Mouse (Mus musculus): Measurements from ENCODE around the gene Atl2. TPM values are rescaled to one million over a fixed set of nuclear protein-coding genes. Genes with fewer than 3 reads are reported as not detected.

Atl2 gene
- polyA plus RNA-seq, 1 experiment from 2014 or later: 28.8 TPM

GRCm38 (mm10) chr17:79894971-79895882 lies 696 bp downstream of the Atl2 start:
- H3K4me1 ChIP-seq: peaks cover 34% of the 10 kb centered on the region
- under 1% methylated on average over 79 of the region's 100 CpGs for WGBS

GRCm38 (mm10) chr17:79894054-79894453 lies 1.9 kb downstream of the Atl2 start:
- H3K36me3 ChIP-seq: no peaks in the 10 kb centered on the region
- peaks cover 34% of the 10 kb centered on the region for H3K4me1 ChIP-seq
- no peaks in the 10 kb centered on the region for H3K9me3 ChIP-seq
- peak overlapping the region; percentile 95 for H3K4me3 ChIP-seq
- 61% methylated on average over 4 of the region's 4 CpGs for WGBS
- H3K27me3 ChIP-seq: peaks cover 19% of the 10 kb centered on the region
- no peak overlapping the region for H3K27ac ChIP-seq
- H3K9ac ChIP-seq: 0 out of 2 replicates have a peak overlapping the region, but pooled peaks have one; percentile 25
- no peak for ATAC-seq (ENCODE audit: low FRiP score, low read depth)
- H3K4me2 ChIP-seq (replicated peaks): peak overlapping the region; percentile 77

More at GRCm38 (mm10) chr17:79894971-79895882, 696 bp downstream of the Atl2 start:
- H3K9ac ChIP-seq: peak overlapping the region; percentile 97
- peak overlapping the region; percentile 96 for H3K27ac ChIP-seq
- H3K4me3 ChIP-seq: peak overlapping the region; percentile 95
- H3K9me3 ChIP-seq: no peaks in the 10 kb centered on the region
- no peaks in the 10 kb centered on the region for H3K36me3 ChIP-seq
- peak overlapping the region; percentile 77 for H3K4me2 ChIP-seq (replicated peaks)
- ATAC-seq (ENCODE audit: low FRiP score, low read depth): peak; percentile 75
- H3K27me3 ChIP-seq: peaks cover 19% of the 10 kb centered on the region

- H3K4me2 ChIP-seq (replicated peaks): no peak overlapping the region
Observed at GRCm38 (mm10) chr17:79891944-79892343, 4.0 kb downstream of the Atl2 start.

GRCm38 (mm10) chr17:79887926-79888325 lies 8.0 kb downstream of the Atl2 start:
- Histone ChIP-seq H3K4me1 (peaks cover 13% of the 10 kb centered on the region), H3K4me2 (replicated peaks) (no peak overlapping the region), H3K9ac (no peak overlapping the region), H3K36me3 (no peaks in the 10 kb centered on the region), H3K9me3 (no peaks in the 10 kb centered on the region), H3K27me3 (no peaks in the 10 kb centered on the region), H3K4me3 (no peak overlapping the region), H3K27ac (no peak overlapping the region)
- ATAC-seq (ENCODE audit: low FRiP score, low read depth): no peak
- 85% methylated on average over 1 of the region's 1 CpGs for WGBS

More at GRCm38 (mm10) chr17:79891944-79892343, 4.0 kb downstream of the Atl2 start:
- H3K4me1 ChIP-seq: peaks cover 37% of the 10 kb centered on the region
- H3K27me3 ChIP-seq: peaks cover 5% of the 10 kb centered on the region
- H3K27ac ChIP-seq: no peak overlapping the region
- no peak for ATAC-seq (ENCODE audit: low FRiP score, low read depth)
- 48% methylated on average over 7 of the region's 7 CpGs for WGBS
- no peaks in the 10 kb centered on the region for H3K36me3 ChIP-seq
- H3K9me3 ChIP-seq: no peaks in the 10 kb centered on the region
- H3K4me3 ChIP-seq: no peak overlapping the region
- H3K9ac ChIP-seq: no peak overlapping the region

- Histone ChIP-seq H3K4me2 (replicated peaks) (no peak overlapping the region), H3K27me3 (no peaks in the 10 kb centered on the region), H3K9ac (no peak overlapping the region), H3K9me3 (no peaks in the 10 kb centered on the region), H3K36me3 (no peaks in the 10 kb centered on the region), H3K27ac (no peak overlapping the region), H3K4me3 (no peak overlapping the region), H3K4me1 (peaks cover 5% of the 10 kb centered on the region)
- ATAC-seq (ENCODE audit: low FRiP score, low read depth): no peak
- WGBS: 14% methylated on average over 4 of the region's 4 CpGs
Observed at GRCm38 (mm10) chr17:79883198-79883597, 12.7 kb downstream of the Atl2 start.

GRCm38 (mm10) chr17:79865027-79865426 lies 30.9 kb downstream of the Atl2 start:
- H3K4me1 ChIP-seq: no peaks in the 10 kb centered on the region
- no peak overlapping the region for H3K4me2 ChIP-seq (replicated peaks)
- no peak overlapping the region for H3K27ac ChIP-seq
- no peak for ATAC-seq (ENCODE audit: low FRiP score, low read depth)
- H3K9me3 ChIP-seq: no peaks in the 10 kb centered on the region
- WGBS: 93% methylated on average over 5 of the region's 5 CpGs
- H3K9ac ChIP-seq: no peak overlapping the region
- H3K27me3 ChIP-seq: no peaks in the 10 kb centered on the region
- no peak overlapping the region for H3K4me3 ChIP-seq
- H3K36me3 ChIP-seq: peaks cover 41% of the 10 kb centered on the region

- Histone ChIP-seq H3K4me1 (no peaks in the 10 kb centered on the region), H3K27ac (no peak overlapping the region), H3K9ac (no peak overlapping the region), H3K36me3 (peaks cover 45% of the 10 kb centered on the region), H3K27me3 (no peaks in the 10 kb centered on the region), H3K4me2 (replicated peaks) (no peak overlapping the region), H3K9me3 (no peaks in the 10 kb centered on the region), H3K4me3 (no peak overlapping the region)
- 93% methylated on average over 8 of the region's 8 CpGs for WGBS
- ATAC-seq (ENCODE audit: low FRiP score, low read depth): no peak
Observed at GRCm38 (mm10) chr17:79864503-79864902, 31.4 kb downstream of the Atl2 start.

- WGBS: 68% methylated on average over 1 of the region's 1 CpGs
- Histone ChIP-seq H3K27ac (no peak overlapping the region), H3K27me3 (no peaks in the 10 kb centered on the region), H3K9ac (no peak overlapping the region), H3K9me3 (no peaks in the 10 kb centered on the region), H3K4me1 (no peaks in the 10 kb centered on the region), H3K36me3 (peaks cover 67% of the 10 kb centered on the region), H3K4me3 (no peak overlapping the region), H3K4me2 (replicated peaks) (no peak overlapping the region)
- no peak for ATAC-seq (ENCODE audit: low FRiP score, low read depth)
Observed at GRCm38 (mm10) chr17:79862038-79862437, 33.9 kb downstream of the Atl2 start.

GRCm38 (mm10) chr17:79855533-79855932 lies 40.4 kb downstream of the Atl2 start:
- Histone ChIP-seq H3K4me3 (no peak overlapping the region), H3K27me3 (0 out of 2 replicates have a peak, but pooled peaks cover 2% of the 10 kb centered on the region), H3K9me3 (no peaks in the 10 kb centered on the region), H3K9ac (no peak overlapping the region), H3K4me2 (replicated peaks) (no peak overlapping the region), H3K36me3 (peaks cover 78% of the 10 kb centered on the region), H3K4me1 (no peaks in the 10 kb centered on the region), H3K27ac (no peak overlapping the region)
- 81% methylated on average over 8 of the region's 8 CpGs for WGBS
- no peak for ATAC-seq (ENCODE audit: low FRiP score, low read depth)

GRCm38 (mm10) chr17:79848385-79848784 lies 47.5 kb downstream of the Atl2 start:
- H3K36me3 ChIP-seq: peaks cover 37% of the 10 kb centered on the region
- H3K4me1 ChIP-seq: peaks cover 5% of the 10 kb centered on the region; the same call in 1 of the 2 replicates
- no peak overlapping the region for H3K4me2 ChIP-seq (replicated peaks)
- no peak overlapping the region for H3K27ac ChIP-seq
- H3K4me3 ChIP-seq: no peak overlapping the region
- no peaks in the 10 kb centered on the region for H3K9me3 ChIP-seq
- peak; percentile 89 for ATAC-seq (ENCODE audit: low FRiP score, low read depth)
- 46% methylated on average over 5 of the region's 5 CpGs for WGBS
- peaks cover 25% of the 10 kb centered on the region for H3K27me3 ChIP-seq
- H3K9ac ChIP-seq: no peak overlapping the region

GRCm38 (mm10) chr17:79846182-79846581 lies 49.7 kb downstream of the Atl2 start:
- H3K9me3 ChIP-seq: no peaks in the 10 kb centered on the region
- H3K27ac ChIP-seq: no peak overlapping the region
- no peak overlapping the region for H3K9ac ChIP-seq
- H3K4me3 ChIP-seq: no peak overlapping the region
- peaks cover 41% of the 10 kb centered on the region for H3K27me3 ChIP-seq
- H3K4me1 ChIP-seq: peaks cover 5% of the 10 kb centered on the region; the same call in 1 of the 2 replicates
- peaks cover 17% of the 10 kb centered on the region for H3K36me3 ChIP-seq
- ATAC-seq (ENCODE audit: low FRiP score, low read depth): no peak
- H3K4me2 ChIP-seq (replicated peaks): no peak overlapping the region
- WGBS: 97% methylated on average over 2 of the region's 2 CpGs

- peaks cover 14% of the 10 kb centered on the region for H3K36me3 ChIP-seq
- peaks cover 40% of the 10 kb centered on the region for H3K27me3 ChIP-seq
- no peak overlapping the region for H3K27ac ChIP-seq
- H3K4me1 ChIP-seq: peaks cover 5% of the 10 kb centered on the region; the same call in 1 of the 2 replicates
- no peak overlapping the region for H3K9ac ChIP-seq
- H3K9me3 ChIP-seq: no peaks in the 10 kb centered on the region
- H3K4me2 ChIP-seq (replicated peaks): no peak overlapping the region
- H3K4me3 ChIP-seq: no peak overlapping the region
- WGBS: 70% methylated on average over 2 of the region's 2 CpGs
- no peak for ATAC-seq (ENCODE audit: low FRiP score, low read depth)
Observed at GRCm38 (mm10) chr17:79845695-79846094, 50.2 kb downstream of the Atl2 start.
